Mouse (Mus musculus): ENCODE measurements around the gene Ccdc54.

The Ccdc54 gene

GRCm38 (mm10) chr16:50591054-50591453, at the start of gene Ccdc54:
Gene Ccdc54, minus strand, starts transcription at chr16:50591154.
- no peak for DNase-seq (ENCODE audit: low read depth)

- DNase-seq (ENCODE audit: low read depth): no peak
Measured at GRCm38 (mm10) chr16:50632585-50632984, 41.6 kb upstream of the Ccdc54 start.

- DNase-seq (ENCODE audit: low read depth): peak; percentile 25
Measured at GRCm38 (mm10) chr16:50615569-50615968, 24.6 kb upstream of the Ccdc54 start.

GRCm38 (mm10) chr16:50612944-50613343, 22.0 kb upstream of the Ccdc54 start:
- DNase-seq (ENCODE audit: low read depth): no peak

- peak; percentile 48 for DNase-seq (ENCODE audit: low read depth)
Measured at GRCm38 (mm10) chr16:50610580-50610979, 19.6 kb upstream of the Ccdc54 start.

- no peak for DNase-seq (ENCODE audit: low read depth)
Measured at GRCm38 (mm10) chr16:50607776-50608562, 17.0 kb upstream of the Ccdc54 start.

- DNase-seq (ENCODE audit: low read depth): no peak
Measured at GRCm38 (mm10) chr16:50604826-50605225, 13.9 kb upstream of the Ccdc54 start.

GRCm38 (mm10) chr16:50601947-50602346, 11.0 kb upstream of the Ccdc54 start:
- DNase-seq (ENCODE audit: low read depth): no peak

GRCm38 (mm10) chr16:50600665-50601064, 9.7 kb upstream of the Ccdc54 start:
- DNase-seq (ENCODE audit: low read depth): no peak

- no peak for DNase-seq (ENCODE audit: low read depth)
Measured at GRCm38 (mm10) chr16:50596679-50597078, 5.7 kb upstream of the Ccdc54 start.

GRCm38 (mm10) chr16:50596171-50596570, 5.2 kb upstream of the Ccdc54 start:
- no peak for DNase-seq (ENCODE audit: low read depth)

GRCm38 (mm10) chr16:50594876-50595275, 3.9 kb upstream of the Ccdc54 start:
- DNase-seq (ENCODE audit: low read depth): no peak

GRCm38 (mm10) chr16:50593361-50593760, 2.4 kb upstream of the Ccdc54 start:
- DNase-seq (ENCODE audit: low read depth): no peak

- DNase-seq (ENCODE audit: low read depth): no peak
Measured at GRCm38 (mm10) chr16:50589574-50590151, 1.3 kb downstream of the Ccdc54 start.

- DNase-seq (ENCODE audit: low read depth): no peak
Measured at GRCm38 (mm10) chr16:50588191-50588590, 2.8 kb downstream of the Ccdc54 start.

GRCm38 (mm10) chr16:50587139-50587538, 3.8 kb downstream of the Ccdc54 start:
- no peak for DNase-seq (ENCODE audit: low read depth)

- no peak for DNase-seq (ENCODE audit: low read depth)
Measured at GRCm38 (mm10) chr16:50578361-50578760, 12.6 kb downstream of the Ccdc54 start.

GRCm38 (mm10) chr16:50572557-50572956, 18.4 kb downstream of the Ccdc54 start:
- DNase-seq (ENCODE audit: low read depth): no peak

- DNase-seq (ENCODE audit: low read depth): no peak
Measured at GRCm38 (mm10) chr16:50559163-50559771, 31.7 kb downstream of the Ccdc54 start.

GRCm38 (mm10) chr16:50553828-50554227, 37.1 kb downstream of the Ccdc54 start:
- no peak for DNase-seq (ENCODE audit: low read depth)

GRCm38 (mm10) chr16:50551871-50552528, 39.0 kb downstream of the Ccdc54 start:
- DNase-seq (ENCODE audit: low read depth): no peak

- no peak for DNase-seq (ENCODE audit: low read depth)
Measured at GRCm38 (mm10) chr16:50550927-50551326, 40.0 kb downstream of the Ccdc54 start.

All from fibroblast of lung, adult 2 months (primary cell).